Mouse (Mus musculus) c-Kit-positive CD71-negative TER-119-negative erythroid progenitor cells, embryonic 14.5 days (primary cell): Measurements from ENCODE around the gene Irf6.

ENCODE experiments used
- DNase-seq: peaks from one replicate; pipeline ENCODE4 v3.0.0-alpha.2; 2013; ENCODE audit warnings: low read depth

The Irf6 gene

GRCm38 (mm10) chr1:193156316-193157110 lies 3.6 kb downstream of the Irf6 start:
- DNase-seq = no peak

- DNase-seq = no peak
Observed at GRCm38 (mm10) chr1:193157111-193157492, 4.2 kb downstream of the Irf6 start.

- no peak for DNase-seq
Observed at GRCm38 (mm10) chr1:193159163-193159562, 6.3 kb downstream of the Irf6 start.

GRCm38 (mm10) chr1:193159613-193160012 lies 6.7 kb downstream of the Irf6 start:
- no peak for DNase-seq

- DNase-seq = peak; percentile 70
Observed at GRCm38 (mm10) chr1:193160317-193161032, 7.6 kb downstream of the Irf6 start.

- DNase-seq = no peak
Observed at GRCm38 (mm10) chr1:193167746-193168145, 14.8 kb downstream of the Irf6 start, which contains the start of gene A130010J15Rik. Gene A130010J15Rik, plus strand, starts transcription at chr1:193168046.

- DNase-seq = no peak
Observed at GRCm38 (mm10) chr1:193169228-193169627, 16.3 kb downstream of the Irf6 start.

- DNase-seq = no peak
Observed at GRCm38 (mm10) chr1:193169856-193170255, 16.9 kb downstream of the Irf6 start.

- DNase-seq = peak; percentile 100
Observed at GRCm38 (mm10) chr1:193172991-193173809, 20.3 kb downstream of the Irf6 start.

- no peak for DNase-seq
Observed at GRCm38 (mm10) chr1:193173810-193174129, 20.9 kb downstream of the Irf6 start.

GRCm38 (mm10) chr1:193174143-193174733 lies 21.3 kb downstream of the Irf6 start:
- DNase-seq = no peak

- no peak for DNase-seq
Observed at GRCm38 (mm10) chr1:193181104-193181503, 28.2 kb downstream of the Irf6 start.

GRCm38 (mm10) chr1:193188257-193188656 lies 35.3 kb downstream of the Irf6 start:
- no peak for DNase-seq

- DNase-seq = no peak
Observed at GRCm38 (mm10) chr1:193189151-193189621, 36.3 kb downstream of the Irf6 start.

GRCm38 (mm10) chr1:193189771-193190170 lies 36.9 kb downstream of the Irf6 start:
- no peak for DNase-seq

GRCm38 (mm10) chr1:193191675-193192283 lies 38.9 kb downstream of the Irf6 start:
- DNase-seq = no peak

GRCm38 (mm10) chr1:193194416-193195140 lies 41.7 kb downstream of the Irf6 start:
- DNase-seq = no peak

- no peak for DNase-seq
Observed at GRCm38 (mm10) chr1:193195169-193195810, 42.4 kb downstream of the Irf6 start.

GRCm38 (mm10) chr1:193197494-193198205 lies 44.7 kb downstream of the Irf6 start:
- no peak for DNase-seq

- DNase-seq = no peak
Observed at GRCm38 (mm10) chr1:193198312-193198711, 45.4 kb downstream of the Irf6 start.
